Mouse (Mus musculus) lung, postnatal 25 days (tissue): ENCODE measurements around the gene Ttc7b.

Source experiments
- DNase-seq: peaks from one replicate; pipeline ENCODE4 v3.0.0; 2022; ENCODE audit warnings: low spot score

Ttc7b gene

GRCm38 (mm10) chr12:100520077-100520793 lies 391 bp downstream of the Ttc7b start:
- DNase-seq = no peak

DNA sequence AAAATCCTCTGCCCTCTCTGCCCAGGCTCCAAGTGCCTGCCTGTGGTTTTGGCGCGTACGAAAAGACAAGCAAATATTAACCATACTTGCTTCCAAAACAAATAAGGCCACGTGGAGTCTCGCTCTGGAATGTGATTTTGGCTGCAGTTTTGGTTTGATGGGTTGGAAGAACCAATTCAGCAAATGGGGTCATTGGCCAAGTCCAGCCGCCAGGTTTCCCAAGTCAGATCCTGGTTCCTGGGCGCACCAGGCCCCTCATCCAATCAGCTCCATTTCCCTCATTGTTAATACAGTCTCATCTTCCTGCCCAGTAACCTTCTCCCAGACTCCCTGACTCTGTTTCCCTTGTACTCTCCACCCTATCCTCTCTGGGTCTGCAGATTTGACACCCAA lies 946 bp downstream of the Ttc7b start:
- peak; percentile 51 for DNase-seq

DNA sequence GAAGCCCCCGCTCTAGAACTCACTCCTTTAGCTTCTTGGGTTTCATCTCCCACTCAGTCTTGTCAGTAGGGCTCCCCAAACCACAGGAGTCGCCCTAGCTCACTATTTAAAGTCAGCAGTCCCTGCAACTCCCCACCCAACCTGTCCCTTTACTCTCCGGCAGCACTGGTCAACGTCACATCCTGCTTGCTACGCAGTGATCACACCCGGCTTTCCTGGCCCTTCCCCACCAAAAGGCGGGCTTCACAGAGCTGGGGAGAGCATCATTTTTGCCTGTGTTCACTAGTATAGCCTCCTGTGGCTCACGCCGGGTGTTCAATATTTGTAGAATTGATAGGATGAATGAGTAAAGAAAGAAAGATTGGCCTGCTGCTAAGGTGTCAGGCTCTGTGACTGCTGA lies 3.3 kb downstream of the Ttc7b start:
- DNase-seq = no peak

DNA sequence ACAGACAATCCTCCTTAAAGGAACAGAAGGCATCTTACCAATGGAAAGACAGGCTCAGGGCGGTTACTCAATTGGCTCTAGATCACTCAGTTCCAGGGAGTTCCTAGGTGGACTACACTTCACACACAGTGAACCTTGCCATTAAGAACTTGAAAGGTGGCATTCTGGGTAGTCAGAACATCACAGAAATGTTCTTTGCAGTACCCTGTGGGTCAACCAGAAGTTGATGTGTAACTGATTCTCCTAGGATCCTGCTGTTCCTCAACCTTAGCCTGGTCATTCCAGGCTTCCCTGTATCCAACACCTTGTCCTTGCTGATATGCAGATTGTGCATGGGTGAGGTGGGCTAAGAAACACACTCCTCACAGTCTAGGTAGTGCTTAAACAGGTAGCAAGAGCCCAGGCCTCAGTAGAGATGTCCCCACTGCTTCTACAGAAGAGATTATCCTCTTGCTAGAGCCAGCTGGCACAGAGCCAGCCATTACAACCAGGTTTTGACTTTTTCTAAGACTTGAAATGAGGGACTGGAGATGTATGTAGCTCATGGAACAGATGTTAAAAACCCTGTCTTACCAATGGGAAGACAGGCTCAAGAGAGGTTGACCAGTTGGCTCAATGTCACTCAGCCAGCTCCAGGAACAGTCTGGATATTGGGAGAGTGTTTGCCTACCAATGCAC lies 4.3 kb downstream of the Ttc7b start:
- DNase-seq = no peak

GRCm38 (mm10) chr12:100515493-100515892 lies 5.1 kb downstream of the Ttc7b start:
- DNase-seq = no peak

DNA sequence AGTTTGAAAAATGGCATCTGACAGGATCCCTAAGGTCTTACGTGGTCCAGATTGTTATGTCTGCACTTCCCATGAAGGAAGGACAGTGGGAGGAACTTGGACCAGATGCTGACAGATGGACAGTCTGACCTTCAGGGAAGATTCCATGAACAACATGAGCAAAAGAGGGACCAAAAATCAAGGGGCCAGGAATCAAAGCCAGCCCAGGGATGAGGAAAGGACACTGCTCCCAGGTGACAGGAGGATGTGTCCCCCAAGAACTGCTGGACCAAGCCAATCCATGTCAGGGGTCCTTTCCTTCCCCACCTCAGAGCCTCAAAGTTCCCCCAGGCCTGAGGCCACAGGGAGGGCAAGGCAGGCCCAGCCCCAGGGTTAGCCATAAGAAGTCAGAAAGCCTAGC lies 6.0 kb downstream of the Ttc7b start:
- no peak for DNase-seq

GRCm38 (mm10) chr12:100513131-100513530 lies 7.5 kb downstream of the Ttc7b start:
- no peak for DNase-seq

DNA sequence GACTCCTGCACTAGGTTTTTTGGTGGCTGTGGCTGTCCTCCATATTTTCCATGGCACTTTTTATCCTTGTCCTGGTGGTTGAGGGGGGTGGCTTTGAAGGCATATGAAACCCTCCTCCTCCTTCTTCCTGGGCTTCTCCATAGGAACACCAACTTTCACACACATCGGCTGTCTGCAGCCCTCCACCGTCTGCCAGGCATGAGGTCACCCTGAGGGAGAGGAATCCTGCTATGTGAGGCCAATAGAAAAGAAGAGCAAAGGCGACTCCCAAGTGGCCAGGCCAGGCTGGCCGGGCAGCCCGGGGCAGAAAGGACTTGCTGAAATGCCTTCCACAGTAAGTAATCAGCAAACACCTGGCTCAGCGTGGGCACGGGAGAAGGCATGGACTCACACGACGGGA lies 8.0 kb downstream of the Ttc7b start:
- no peak for DNase-seq

- no peak for DNase-seq
These were observed 10.9 kb downstream of the Ttc7b start for GRCm38 (mm10) chr12:100509615-100510282.

DNA sequence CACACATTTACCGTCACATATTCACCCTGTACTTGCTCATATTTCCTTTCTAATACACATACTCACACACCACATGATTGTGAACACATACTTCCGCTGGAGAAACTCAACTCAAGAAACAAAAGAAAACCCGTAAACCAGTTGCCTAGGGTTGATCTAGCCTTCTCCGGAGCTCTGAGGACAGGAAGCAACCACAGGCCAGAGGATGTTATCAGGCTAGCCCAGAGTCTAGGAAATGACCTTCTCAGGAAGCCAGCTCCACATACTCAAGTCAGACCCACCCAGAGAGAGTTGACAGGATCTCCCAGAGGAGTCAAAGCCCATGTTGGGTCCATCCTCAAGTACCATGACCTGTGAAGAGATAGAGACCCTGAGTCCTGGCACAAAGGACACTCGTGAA lies 12.0 kb downstream of the Ttc7b start:
- no peak for DNase-seq

DNA sequence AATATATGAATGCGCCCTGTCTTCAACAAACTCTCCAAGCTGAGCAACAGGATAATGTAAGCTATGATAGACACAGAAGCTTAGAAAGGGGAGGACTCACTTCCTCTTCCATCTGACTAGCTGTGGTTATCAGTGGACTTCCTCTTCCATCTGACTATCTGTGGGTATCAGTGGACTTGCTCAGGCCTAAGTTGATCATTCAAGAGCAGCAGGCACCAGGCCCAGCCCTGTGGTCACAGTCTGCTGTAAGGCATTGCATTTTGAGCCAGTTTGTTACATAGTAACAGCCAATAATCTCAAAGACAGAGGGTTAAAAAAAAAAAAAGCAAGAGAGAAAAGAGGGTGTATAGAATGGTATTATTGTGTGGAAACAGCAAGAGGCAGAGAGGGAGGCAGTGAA lies 15.1 kb downstream of the Ttc7b start:
- no peak for DNase-seq

DNA sequence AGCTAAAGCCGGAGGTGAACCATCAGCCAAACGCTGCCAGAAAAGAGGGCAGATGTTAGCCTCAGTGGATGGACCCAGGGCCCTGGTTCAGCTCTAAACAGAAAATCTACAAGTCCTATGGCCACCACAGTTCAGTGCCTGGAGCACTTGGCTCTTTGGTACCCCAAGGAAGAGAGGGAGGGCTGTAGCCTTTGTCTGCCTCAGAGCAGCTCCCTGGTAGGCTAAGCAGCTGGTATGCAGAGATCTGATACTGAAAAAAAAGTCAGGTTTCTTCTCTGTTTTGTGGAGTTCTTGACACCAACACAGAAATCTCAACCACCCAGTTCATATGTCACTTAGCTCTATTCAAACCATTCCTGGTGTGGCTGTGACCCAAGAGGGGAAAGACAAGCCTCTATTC lies 16.0 kb downstream of the Ttc7b start:
- no peak for DNase-seq

DNA sequence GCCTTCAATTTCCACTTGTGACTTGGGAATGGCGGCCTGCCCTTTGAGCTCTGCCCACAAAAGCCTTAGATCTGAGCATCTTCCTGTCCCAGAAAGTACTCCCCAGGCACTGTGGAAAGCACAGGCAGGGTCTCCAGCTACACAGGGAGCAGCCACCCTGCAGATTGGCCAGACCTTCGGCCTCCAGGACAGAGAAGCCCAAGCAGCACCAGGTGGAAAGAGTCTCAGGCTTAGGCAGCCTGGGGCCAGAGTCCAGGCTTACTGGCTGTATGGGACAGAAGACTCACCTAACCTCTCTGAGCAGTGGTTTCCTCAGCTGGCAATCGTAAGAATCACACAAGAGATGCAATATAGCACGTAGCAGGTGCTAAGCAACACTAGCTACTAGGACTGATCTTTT lies 17.0 kb downstream of the Ttc7b start:
- DNase-seq = no peak

DNA sequence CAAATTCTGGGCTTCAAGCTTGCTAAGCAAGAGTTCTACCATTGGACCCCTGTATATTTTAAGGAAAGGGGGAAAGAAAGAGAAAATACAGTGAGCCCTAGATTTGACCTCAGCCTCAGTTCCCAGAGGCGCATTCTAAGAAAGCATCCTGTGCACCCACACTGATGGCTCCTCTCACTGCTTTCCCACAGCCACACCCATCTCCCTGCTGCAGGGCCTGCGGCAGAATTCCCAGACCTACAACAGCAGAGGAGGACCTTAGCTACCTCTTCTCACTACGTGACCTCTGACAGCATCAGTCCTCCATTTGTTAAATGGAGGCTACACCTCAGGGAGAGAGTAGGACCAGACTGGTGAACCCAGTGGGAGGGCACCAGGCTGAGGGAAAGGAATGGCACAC lies 18.1 kb downstream of the Ttc7b start:
- DNase-seq = no peak

DNA sequence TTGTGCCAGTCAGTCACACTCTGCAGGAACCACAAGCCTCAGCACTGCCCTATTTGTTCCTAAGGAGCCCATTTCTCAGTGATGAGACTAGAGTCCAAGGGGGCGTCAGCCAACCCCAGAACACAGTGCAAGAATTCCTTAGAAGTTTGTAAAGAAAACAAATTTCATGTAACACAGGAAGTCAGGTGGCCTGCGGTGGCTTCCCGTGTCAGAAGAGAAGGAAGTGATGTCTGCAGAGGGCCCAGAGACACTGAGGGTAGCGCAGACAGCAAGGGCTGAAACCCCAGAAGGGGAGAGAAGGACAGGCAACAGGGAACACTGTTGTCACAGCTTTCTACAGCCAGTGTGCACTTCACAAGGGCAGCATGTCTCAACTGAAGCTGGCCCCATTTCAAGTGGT lies 19.4 kb downstream of the Ttc7b start:
- DNase-seq = no peak

DNA sequence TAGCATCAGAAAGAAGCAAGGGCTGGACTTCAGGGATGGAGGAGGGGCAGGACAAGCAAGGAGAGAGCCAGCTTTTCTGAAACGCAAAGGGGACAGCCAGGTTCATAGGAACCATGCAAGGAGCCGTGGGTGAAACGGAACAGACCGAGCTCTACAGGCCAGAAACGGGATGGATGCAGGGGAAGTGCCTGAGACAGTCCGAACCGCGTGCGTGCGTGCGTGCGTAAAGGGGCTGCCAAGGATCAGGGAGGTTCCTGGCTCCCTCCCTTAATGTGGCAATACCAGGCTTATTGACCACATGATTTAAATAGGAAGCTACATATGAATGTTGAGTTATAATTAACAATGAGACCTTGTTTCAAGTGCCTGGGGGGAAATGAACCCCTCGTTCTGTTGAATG lies 21.2 kb downstream of the Ttc7b start:
- no peak for DNase-seq

GRCm38 (mm10) chr12:100498006-100498405 lies 22.6 kb downstream of the Ttc7b start:
- no peak for DNase-seq

DNA sequence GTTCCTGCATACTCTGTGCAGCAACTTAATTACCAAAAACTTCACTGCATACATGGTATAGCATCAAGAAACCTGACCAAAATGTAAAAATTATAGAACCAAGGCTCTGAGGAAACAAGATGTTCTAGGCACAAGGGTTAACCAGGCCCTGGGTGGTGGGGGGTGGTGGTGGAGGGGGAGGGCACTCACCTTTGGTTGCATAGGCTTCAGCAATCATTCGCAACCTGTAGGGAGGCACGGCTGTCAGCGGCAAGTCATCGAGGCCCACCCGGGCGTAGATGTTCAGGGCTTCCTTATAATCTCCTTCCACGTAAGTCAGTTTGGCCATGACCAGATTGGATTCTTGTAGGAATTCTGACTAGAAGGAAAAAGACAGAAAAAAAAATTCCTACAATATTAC lies 25.5 kb downstream of the Ttc7b start:
- DNase-seq = no peak

DNA sequence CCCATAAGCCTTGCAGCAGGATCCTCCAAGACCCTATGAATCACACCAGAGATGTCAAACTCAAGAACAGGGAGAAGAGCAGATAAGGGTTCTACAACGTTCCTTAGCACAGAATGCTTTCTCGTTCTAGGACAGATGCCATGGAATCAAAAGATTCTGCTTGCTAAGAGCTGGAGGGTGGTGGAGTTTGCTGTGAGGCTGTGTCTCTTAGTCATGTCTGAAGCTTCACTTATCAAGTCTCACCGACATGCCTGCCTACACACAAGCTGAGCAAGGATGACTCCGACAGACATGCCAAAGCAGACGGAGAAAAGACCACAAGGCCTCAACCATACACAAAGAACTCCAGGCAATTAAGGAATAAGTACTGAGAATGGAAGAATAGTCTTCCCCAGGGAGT lies 27.4 kb downstream of the Ttc7b start:
- no peak for DNase-seq

GRCm38 (mm10) chr12:100492676-100493075 lies 27.9 kb downstream of the Ttc7b start:
- no peak for DNase-seq

DNA sequence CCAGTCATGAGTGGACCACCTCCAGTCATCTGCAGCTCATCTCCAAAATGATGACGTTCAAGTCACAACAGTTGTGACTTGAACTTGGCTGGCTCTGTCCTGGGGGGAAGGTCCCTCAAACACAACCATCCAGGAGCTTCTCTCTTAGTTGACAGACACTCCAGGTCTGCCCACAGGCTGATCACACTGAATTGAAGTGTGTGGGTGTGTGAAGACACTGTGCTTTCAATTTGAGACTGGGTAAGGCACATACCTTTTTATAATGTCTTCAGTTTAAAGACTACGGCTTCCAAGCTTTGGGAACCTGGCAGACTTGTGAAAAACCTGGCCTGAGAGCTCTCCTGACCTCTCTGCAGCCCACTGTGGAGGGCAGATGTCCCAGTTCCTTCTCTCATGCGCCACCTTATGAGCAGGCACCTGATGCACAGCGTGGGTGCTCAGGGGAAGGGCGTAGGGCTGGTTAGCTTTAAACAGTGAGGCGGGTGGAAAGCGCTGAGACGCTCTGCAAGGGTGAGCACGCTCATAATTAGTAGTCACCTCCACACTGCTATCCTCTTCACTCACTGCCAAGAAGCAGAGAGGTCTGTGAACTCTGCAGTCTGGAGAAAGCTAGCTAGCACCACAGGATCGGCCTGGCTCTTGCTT lies 28.5 kb downstream of the Ttc7b start:
- no peak for DNase-seq

- DNase-seq = no peak
These were observed 30.8 kb downstream of the Ttc7b start for GRCm38 (mm10) chr12:100489799-100490198.

- no peak for DNase-seq
These were observed 32.3 kb downstream of the Ttc7b start for GRCm38 (mm10) chr12:100488368-100488767.
